Mouse (Mus musculus): ENCODE measurements around the gene Sprr1b. TPM values are rescaled to one million over a fixed set of nuclear protein-coding genes. Genes with fewer than 3 reads are reported as not detected.

Gene Sprr1b
- not detected for total RNA-seq (2023)

DNA sequence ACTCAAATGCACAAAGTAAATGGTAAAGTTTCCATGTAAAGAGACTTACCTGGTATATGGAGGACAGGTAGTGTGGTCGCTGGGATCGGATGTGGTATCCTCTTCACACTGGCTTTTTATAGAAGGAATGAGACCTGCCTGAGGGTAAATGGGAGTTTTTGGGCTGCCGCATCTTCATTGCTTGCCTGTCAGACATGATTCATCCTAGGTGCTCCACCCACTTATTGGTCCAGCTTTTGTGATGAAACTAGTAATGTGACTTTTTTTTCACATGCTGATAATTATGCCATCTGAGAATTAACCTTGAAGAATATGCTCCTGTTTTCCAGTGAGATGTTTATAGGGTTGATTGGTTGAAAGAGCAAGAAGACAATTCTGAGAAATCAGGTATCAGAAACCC is at the start of gene Sprr1b:
Sprr1b (minus strand) TSS at position 101 of the 400 bp plus-strand sequence.

DNA sequence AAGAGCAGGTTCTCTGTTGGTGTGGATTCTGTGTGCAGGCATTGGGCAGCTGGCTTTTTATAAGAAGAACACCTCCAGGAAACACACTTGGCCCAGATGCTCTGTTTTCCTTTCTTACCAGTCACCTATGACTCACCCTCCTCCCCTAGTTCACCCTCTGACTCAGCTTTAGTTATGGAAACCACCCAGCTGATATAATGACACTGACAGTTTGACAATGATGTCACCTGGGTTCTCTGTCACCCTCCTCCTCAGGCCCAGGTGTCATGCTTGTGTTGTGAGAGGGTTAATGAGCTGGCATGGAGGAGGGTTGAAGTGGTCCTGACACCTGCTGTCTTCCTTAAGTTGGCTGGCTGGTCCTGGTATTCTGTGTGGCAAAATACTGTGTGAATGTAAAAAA is 47.3 kb upstream of the Sprr1b start, which contains the start of gene Sprr1a:
Sprr1a (minus strand) TSS at position 33 of the 400 bp plus-strand sequence.

GRCm38 (mm10) chr3:92458620-92459019 is 20.0 kb upstream of the Sprr1b start, which contains the start of gene Sprr3:
TSS of gene Sprr3 (minus strand) at chr3:92458720.

DNA sequence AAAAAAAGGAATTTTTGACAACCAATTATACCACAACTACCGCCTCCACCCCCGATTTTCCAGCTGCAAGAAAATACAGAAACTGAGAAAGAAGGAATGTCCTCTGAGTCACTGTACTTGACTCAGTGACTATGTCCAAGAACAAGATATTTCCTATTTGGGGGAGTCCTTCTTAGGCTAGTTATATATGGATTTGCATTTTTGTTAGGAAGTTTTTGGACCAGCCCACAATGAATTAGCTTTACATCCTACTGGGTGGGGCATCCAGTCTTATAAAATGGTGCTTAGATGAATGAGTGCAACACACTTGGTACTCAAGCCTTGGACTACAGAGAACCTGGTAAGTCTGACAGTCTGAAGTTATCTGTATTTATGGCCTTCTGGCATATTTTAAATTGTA is 6.3 kb downstream of the Sprr1b start, which contains the start of gene Sprr2k:
Sprr2k (plus strand) TSS at position 301 of the 400 bp plus-strand sequence.

DNA sequence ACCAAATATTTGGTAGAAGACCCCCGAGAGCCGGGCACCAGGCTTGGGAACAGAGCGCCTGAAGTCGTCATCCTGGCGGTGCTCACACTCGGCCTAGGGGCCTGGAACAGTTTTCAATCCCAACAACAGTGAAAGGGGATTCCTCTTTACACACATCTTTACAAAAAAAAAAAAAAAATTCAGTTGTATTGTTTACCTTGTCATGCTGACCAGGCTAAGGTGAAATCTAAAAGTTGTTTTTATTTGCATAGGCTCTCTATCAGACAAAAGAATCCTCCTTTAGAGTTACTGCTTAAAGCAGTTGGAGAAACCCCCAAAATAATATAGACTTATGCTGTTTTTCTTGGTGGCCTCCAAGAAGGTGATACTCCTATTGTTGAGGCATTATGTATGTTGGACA is 9.3 kb downstream of the Sprr1b start, which contains the start of gene Gm9774:
Gm9774 (minus strand) TSS at position 101 of the 400 bp plus-strand sequence.

DNA sequence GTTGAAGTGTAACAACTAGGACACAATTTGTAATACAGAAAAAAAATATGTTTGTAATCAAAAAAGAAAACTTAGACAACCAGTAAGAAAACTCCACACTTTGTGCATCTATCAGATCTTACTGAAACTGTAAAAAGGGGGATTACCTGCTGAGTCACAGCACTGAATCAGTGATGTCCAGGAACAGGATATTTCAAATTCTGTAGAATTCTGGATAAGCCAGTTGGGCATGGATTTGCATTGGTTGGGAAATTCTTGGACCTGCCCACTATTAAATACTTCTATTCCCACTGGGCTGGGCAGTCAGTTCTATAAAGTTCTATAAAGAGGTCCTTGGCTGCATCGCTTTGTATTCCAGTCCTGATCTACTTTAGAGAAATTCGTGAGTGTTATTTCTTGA is 20.8 kb downstream of the Sprr1b start, which contains the start of gene Sprr2j-ps:
Sprr2j-ps (plus strand) TSS at position 301 of the 400 bp plus-strand sequence.

DNA sequence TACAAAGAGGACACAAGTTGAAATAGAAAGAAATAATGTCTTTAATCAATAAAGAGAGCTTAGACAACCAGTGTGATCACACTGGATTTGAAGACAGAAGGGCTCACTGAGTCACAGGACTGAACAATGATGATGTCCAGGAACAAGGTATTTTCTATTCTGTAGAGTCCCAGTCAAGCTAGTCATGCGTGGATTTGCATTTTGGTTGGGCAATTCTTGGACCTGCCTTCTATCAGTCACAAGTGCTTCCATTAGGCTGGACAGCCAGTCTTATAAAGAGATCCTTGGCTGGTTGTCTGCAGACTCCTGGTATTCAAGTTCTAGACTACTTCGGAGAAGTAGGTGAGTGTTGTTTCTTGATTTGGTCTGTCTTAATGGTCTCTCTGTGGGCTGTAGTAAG is 30.9 kb downstream of the Sprr1b start, which contains the start of gene Sprr2i:
Sprr2i (plus strand) TSS at position 301 of the 400 bp plus-strand sequence.

Other genes starting within 250 kb of the Sprr1b start
- gene Sprr2a1, start 223.0 kb downstream of the Sprr1b start, total RNA-seq (2023), result not detected
- not detected for gene Sprr2a2, start 222.9 kb downstream of the Sprr1b start, total RNA-seq (2023)
- gene Sprr2a3, start 153.4 kb downstream of the Sprr1b start, total RNA-seq (2023), result not detected
- gene Sprr2b, start 122.2 kb downstream of the Sprr1b start, total RNA-seq (2023), result not detected
- not detected for gene Sprr2d, start 99.6 kb downstream of the Sprr1b start, total RNA-seq (2023)
- gene Sprr2e, start 86.6 kb downstream of the Sprr1b start, total RNA-seq (2023), result not detected
- not detected for gene Sprr2f, start 73.6 kb downstream of the Sprr1b start, total RNA-seq (2023)
- not detected for gene Sprr2h, start 53.1 kb downstream of the Sprr1b start, total RNA-seq (2023)
- gene Sprr2i, start 30.8 kb downstream of the Sprr1b start, total RNA-seq (2023), result not detected
- not detected for gene Sprr2j-ps, start 20.7 kb downstream of the Sprr1b start, total RNA-seq (2023)
- gene Gm9774, start 9.4 kb downstream of the Sprr1b start, total RNA-seq (2023), result 1 to 10 TPM; 1.6 to 2.5 TPM
- not detected for gene Sprr2k, start 6.2 kb downstream of the Sprr1b start, total RNA-seq (2023)
- gene Sprr3, start 19.9 kb upstream of the Sprr1b start, total RNA-seq (2023), result not detected
- gene Sprr1a, start 47.1 kb upstream of the Sprr1b start, total RNA-seq (2023), result not detected
- gene Sprr4, start 61.7 kb upstream of the Sprr1b start, total RNA-seq (2023), result not detected
- not detected for gene 2310046K23Rik, start 95.7 kb upstream of the Sprr1b start, total RNA-seq (2023)
- not detected for gene Ivl, start 134.9 kb upstream of the Sprr1b start, total RNA-seq (2023)
- not detected for gene Smcp, start 150.2 kb upstream of the Sprr1b start, total RNA-seq (2023)
- not detected for gene 2210017I01Rik, start 168.7 kb upstream of the Sprr1b start, total RNA-seq (2023)
- gene Lce6a, start 182.9 kb upstream of the Sprr1b start, total RNA-seq (2023), result not detected
- not detected for gene Lce1a1, start 209.5 kb upstream of the Sprr1b start, total RNA-seq (2023)
- not detected for gene Lce1b, start 218.1 kb upstream of the Sprr1b start, total RNA-seq (2023)
- gene Lce1a2, start 231.5 kb upstream of the Sprr1b start, total RNA-seq (2023), result not detected
- not detected for gene Lce1c, start 240.5 kb upstream of the Sprr1b start, total RNA-seq (2023)
- gene Lce1d, start 248.4 kb upstream of the Sprr1b start, total RNA-seq (2023), result not detected

All from B cell, adult 67 days (primary cell).